ENCODE assay signal across 20 mouse cellular contexts in the genomic region with DNA sequence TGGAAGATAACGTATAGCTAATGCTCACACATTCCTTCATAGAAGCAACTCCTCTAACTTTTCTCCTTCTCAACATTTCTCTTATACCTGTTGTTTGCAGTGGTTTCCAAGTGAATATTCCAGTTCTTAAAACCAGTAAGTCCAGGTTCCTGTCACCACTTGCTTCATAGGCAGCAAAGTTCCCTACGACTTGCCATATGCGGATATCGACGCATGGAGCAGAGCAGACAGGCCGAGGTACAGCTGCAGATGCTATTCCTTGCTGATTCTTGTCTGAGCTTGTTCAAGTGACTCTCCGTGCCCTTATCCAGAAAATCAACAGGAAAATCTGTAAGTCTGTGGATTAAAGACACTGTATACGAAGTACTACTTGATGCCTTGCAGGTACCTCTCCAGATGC. TPM values are rescaled to one million over a fixed set of nuclear protein-coding genes. Genes with fewer than 3 reads are reported as not detected.
"Had no signal": no experiment of that assay in that cellular context is flagged by ENCODE, and none has a peak within 500 bp of the region (broad histone marks: within the 10 kb centered on the region; RNA-seq: fewer than 3 reads in every experiment).

No protein-coding gene starts in this region.

- H3K4me3 ChIP-seq: layer of hippocampus, adult 2 months; liver, embryonic 12.5 days; liver, embryonic 15.5 days; lung, embryonic 15.5 days; megakaryocyte, embryonic 14.5 days; midbrain, embryonic 10.5 days; midbrain, embryonic 13.5 days; myocyte; neural tube, embryonic 13.5 days had no signal

- ATAC-seq: liver, embryonic 12.5 days; midbrain, embryonic 13.5 days; midbrain, embryonic 16.5 days had no signal

- DNase-seq: kidney, adult 11 months; kidney, adult 8-10 months; kidney, postnatal 25 days; layer of hippocampus, adult 9-11 months; liver; right cerebral cortex, postnatal 14 days; right cerebral cortex, postnatal 4 days; thymus, adult 18-20 months; thymus, postnatal 36 days had no signal

- H3K27ac ChIP-seq: layer of hippocampus, adult 2 months; liver, embryonic 12.5 days; liver, embryonic 15.5 days; lung, embryonic 15.5 days; macrophage; midbrain, embryonic 10.5 days; midbrain, embryonic 13.5 days; neural tube, embryonic 13.5 days had no signal

- H3K9me3 ChIP-seq: liver, embryonic 12.5 days; liver, embryonic 15.5 days; lung, embryonic 15.5 days; midbrain, embryonic 10.5 days; midbrain, embryonic 13.5 days; neural tube, embryonic 13.5 days had no signal

- H3K4me2 ChIP-seq: liver, embryonic 12.5 days; liver, embryonic 15.5 days; lung, embryonic 15.5 days; midbrain, embryonic 13.5 days; neural tube, embryonic 13.5 days had no signal

- H3K36me3 ChIP-seq: liver, embryonic 12.5 days; liver, embryonic 15.5 days; lung, embryonic 15.5 days; midbrain, embryonic 10.5 days; midbrain, embryonic 13.5 days; neural tube, embryonic 13.5 days had no signal

- H3K27me3 ChIP-seq: liver, embryonic 12.5 days; lung, embryonic 15.5 days; megakaryocyte, embryonic 14.5 days; midbrain, embryonic 13.5 days; neural tube, embryonic 13.5 days had no signal

- H3K9ac ChIP-seq: liver, embryonic 12.5 days; liver, embryonic 15.5 days; lung, embryonic 15.5 days; midbrain, embryonic 13.5 days; neural tube, embryonic 13.5 days had no signal

- H3K4me1 ChIP-seq: liver, embryonic 12.5 days; liver, embryonic 15.5 days; lung, embryonic 15.5 days; megakaryocyte, embryonic 14.5 days; midbrain, embryonic 10.5 days; midbrain, embryonic 13.5 days; neural tube, embryonic 13.5 days had no signal

RNA-seq across cellular contexts. Expression of gene Cds1, which starts 22.5 kb away (rescaled TPM):
- polyA plus RNA-seq: myocyte had no signal
